Mouse (Mus musculus): ENCODE data around the gene Gm20388. TPM values are rescaled to one million over a fixed set of nuclear protein-coding genes. Genes with fewer than 3 reads are reported as not detected.

Gm20388 gene
- polyA plus RNA-seq, 1 experiment from 2014 or later, result not detected

DNA sequence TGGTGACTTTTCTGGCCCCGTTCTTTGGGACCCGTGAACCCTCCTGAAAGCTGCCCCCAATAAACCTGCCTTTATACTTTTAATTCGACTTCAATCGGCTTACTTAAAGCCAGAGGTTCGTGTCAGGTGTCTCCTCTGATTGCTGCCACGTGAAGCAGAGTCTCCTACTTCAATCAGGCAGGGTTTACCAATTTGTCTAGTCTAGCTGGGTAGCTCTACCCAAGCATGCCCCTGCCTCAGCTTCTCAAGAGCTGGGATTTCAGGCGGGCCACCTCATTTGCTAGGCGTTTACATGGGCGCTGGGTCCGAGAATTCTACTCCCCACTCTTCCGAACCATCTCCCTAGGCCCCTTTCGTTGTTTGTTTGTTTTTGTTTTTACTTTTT is 1939.8 kb downstream of the Gm20388 start:
- 44% methylated on average over 12 of the region's 12 CpGs for WGBS
- Histone ChIP-seq H3K4me2 (replicated peaks; ENCODE audit: low read depth, low read length) (peak overlapping the region; percentile 49), H3K9ac (ENCODE audit: low read depth, low read length) (no peak overlapping the region), H3K4me1 (ENCODE audit: control insufficient read depth, insufficient read depth, low read length) (peaks cover 5% of the 10 kb centered on the region), H3K27ac (ENCODE audit: low read depth, low read length) (no peak overlapping the region), H3K27me3 (ENCODE audit: control insufficient read depth, insufficient read depth, low read length) (no peaks in the 10 kb centered on the region), H3K4me3 (ENCODE audit: low read length) (peak overlapping the region; percentile 24), H3K36me3 (ENCODE audit: control insufficient read depth, insufficient read depth, low read length) (no peaks in the 10 kb centered on the region), H3K9me3 (ENCODE audit: control insufficient read depth, low read length) (no peaks in the 10 kb centered on the region)
- no peak; the same call in 1 of the 2 replicates for ATAC-seq (ENCODE audit: low FRiP score, low TSS enrichment)

GRCm38 (mm10) chr8:121850821-121851470 is 1940.3 kb downstream of the Gm20388 start:
- 6% methylated on average over 24 of the region's 24 CpGs for WGBS
- ATAC-seq (ENCODE audit: low FRiP score, low TSS enrichment), result peak; percentile 85
- no peak overlapping the region for H3K27ac ChIP-seq (ENCODE audit: low read depth, low read length)

DNA sequence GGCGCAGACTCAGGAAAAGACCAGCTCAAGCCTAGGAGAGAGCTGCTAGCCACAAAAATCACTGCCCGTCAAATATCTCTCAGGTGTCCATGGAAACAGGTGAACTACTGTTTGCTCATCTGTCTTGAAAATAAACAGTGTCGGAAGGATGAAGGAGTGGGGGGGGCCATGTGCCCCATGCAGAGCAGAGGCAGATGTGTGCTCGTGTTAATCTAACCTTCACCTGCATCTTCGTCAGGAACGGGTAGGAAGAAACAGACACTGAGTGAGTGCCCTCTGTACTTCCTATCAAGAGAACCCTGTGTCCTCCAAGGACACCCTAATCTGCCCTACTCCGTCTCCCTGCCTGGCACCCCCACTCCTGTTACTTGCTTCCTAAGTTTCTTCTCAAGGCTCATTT is 1941.1 kb downstream of the Gm20388 start:
- Histone ChIP-seq H3K36me3 (ENCODE audit: control insufficient read depth, insufficient read depth, low read length) (no peaks in the 10 kb centered on the region), H3K4me3 (ENCODE audit: low read length) (no peak overlapping the region), H3K27me3 (ENCODE audit: control insufficient read depth, insufficient read depth, low read length) (no peaks in the 10 kb centered on the region), H3K9ac (ENCODE audit: low read depth, low read length) (no peak overlapping the region), H3K27ac (ENCODE audit: low read depth, low read length) (no peak overlapping the region), H3K9me3 (ENCODE audit: control insufficient read depth, low read length) (no peaks in the 10 kb centered on the region), H3K4me2 (replicated peaks; ENCODE audit: low read depth, low read length) (no peak overlapping the region), H3K4me1 (ENCODE audit: control insufficient read depth, insufficient read depth, low read length) (peaks cover 5% of the 10 kb centered on the region)
- no peak for ATAC-seq (ENCODE audit: low FRiP score, low TSS enrichment)
- WGBS, result 72% methylated on average over 7 of the region's 7 CpGs

More at GRCm38 (mm10) chr8:121850821-121851470, 1940.3 kb downstream of the Gm20388 start:
- peak overlapping the region; percentile 49 for H3K4me2 ChIP-seq (replicated peaks; ENCODE audit: low read depth, low read length)
- no peaks in the 10 kb centered on the region for H3K27me3 ChIP-seq (ENCODE audit: control insufficient read depth, insufficient read depth, low read length)
- H3K36me3 ChIP-seq (ENCODE audit: control insufficient read depth, insufficient read depth, low read length), result no peaks in the 10 kb centered on the region
- no peak overlapping the region; the same call in 1 of the 2 replicates for H3K9ac ChIP-seq (ENCODE audit: low read depth, low read length)
- H3K9me3 ChIP-seq (ENCODE audit: control insufficient read depth, low read length), result no peaks in the 10 kb centered on the region
- H3K4me1 ChIP-seq (ENCODE audit: control insufficient read depth, insufficient read depth, low read length), result peaks cover 5% of the 10 kb centered on the region
- H3K4me3 ChIP-seq (ENCODE audit: low read length), result peak overlapping the region; percentile 24

- H3K9me3 ChIP-seq (ENCODE audit: control insufficient read depth, low read length), result no peaks in the 10 kb centered on the region
- H3K4me1 ChIP-seq (ENCODE audit: control insufficient read depth, insufficient read depth, low read length), result peaks cover 5% of the 10 kb centered on the region
- no peaks in the 10 kb centered on the region for H3K27me3 ChIP-seq (ENCODE audit: control insufficient read depth, insufficient read depth, low read length)
- H3K9ac ChIP-seq (ENCODE audit: low read depth, low read length), result no peak overlapping the region
- ATAC-seq (ENCODE audit: low FRiP score, low TSS enrichment), result no peak
- H3K4me2 ChIP-seq (replicated peaks; ENCODE audit: low read depth, low read length), result no peak overlapping the region
- no peak overlapping the region for H3K4me3 ChIP-seq (ENCODE audit: low read length)
- no peak overlapping the region for H3K27ac ChIP-seq (ENCODE audit: low read depth, low read length)
- WGBS, result 59% methylated on average over 7 of the region's 7 CpGs
- H3K36me3 ChIP-seq (ENCODE audit: control insufficient read depth, insufficient read depth, low read length), result no peaks in the 10 kb centered on the region
Observed at GRCm38 (mm10) chr8:121852464-121852863, 1941.8 kb downstream of the Gm20388 start.

GRCm38 (mm10) chr8:121853586-121853985 is 1942.9 kb downstream of the Gm20388 start:
- no peak for ATAC-seq (ENCODE audit: low FRiP score, low TSS enrichment)
- Histone ChIP-seq H3K4me2 (replicated peaks; ENCODE audit: low read depth, low read length) (no peak overlapping the region), H3K4me1 (ENCODE audit: control insufficient read depth, insufficient read depth, low read length) (peaks cover 5% of the 10 kb centered on the region), H3K9me3 (ENCODE audit: control insufficient read depth, low read length) (no peaks in the 10 kb centered on the region), H3K36me3 (ENCODE audit: control insufficient read depth, insufficient read depth, low read length) (no peaks in the 10 kb centered on the region), H3K4me3 (ENCODE audit: low read length) (no peak overlapping the region), H3K9ac (ENCODE audit: low read depth, low read length) (no peak overlapping the region), H3K27ac (ENCODE audit: low read depth, low read length) (no peak overlapping the region), H3K27me3 (ENCODE audit: control insufficient read depth, insufficient read depth, low read length) (no peaks in the 10 kb centered on the region)
- WGBS, result 84% methylated on average over 2 of the region's 2 CpGs

DNA sequence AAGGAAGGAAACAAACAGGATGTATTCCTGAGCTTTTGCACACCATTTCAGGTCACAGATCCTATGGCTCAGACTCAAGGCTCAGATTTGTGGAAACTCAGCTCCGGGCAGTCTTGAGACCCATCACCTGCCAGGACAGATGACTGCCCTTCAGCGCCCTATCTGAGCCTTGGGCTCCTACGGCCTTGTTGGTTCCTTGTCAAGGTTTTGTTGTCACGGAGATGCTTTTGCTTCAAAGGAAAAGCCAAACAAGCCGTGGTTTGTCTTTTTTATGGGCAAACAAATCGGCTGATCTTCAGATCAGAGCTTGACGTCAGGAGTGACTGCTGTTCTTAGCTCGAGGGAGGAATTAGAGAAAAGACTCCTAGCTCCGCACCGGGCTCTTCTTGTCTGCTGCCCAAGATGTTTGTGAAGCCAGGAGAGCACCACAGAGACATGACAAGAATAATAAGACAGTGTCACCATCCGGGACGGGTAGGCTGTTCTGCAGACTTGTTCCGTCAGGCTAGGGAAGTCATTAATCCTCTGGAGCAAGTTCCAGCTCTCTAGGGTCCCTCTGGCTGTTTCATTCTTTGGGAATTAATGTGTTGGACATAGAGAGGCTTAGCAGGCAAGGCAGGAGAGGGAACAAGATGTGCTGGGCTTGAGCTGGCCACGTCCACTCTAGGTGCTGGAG is 1945.6 kb downstream of the Gm20388 start:
- WGBS, result 69% methylated on average over 14 of the region's 14 CpGs
- Histone ChIP-seq H3K27ac (ENCODE audit: low read depth, low read length) (no peak overlapping the region), H3K9ac (ENCODE audit: low read depth, low read length) (no peak overlapping the region), H3K4me2 (replicated peaks; ENCODE audit: low read depth, low read length) (no peak overlapping the region), H3K9me3 (ENCODE audit: control insufficient read depth, low read length) (no peaks in the 10 kb centered on the region), H3K36me3 (ENCODE audit: control insufficient read depth, insufficient read depth, low read length) (no peaks in the 10 kb centered on the region), H3K27me3 (ENCODE audit: control insufficient read depth, insufficient read depth, low read length) (no peaks in the 10 kb centered on the region), H3K4me1 (ENCODE audit: control insufficient read depth, insufficient read depth, low read length) (no peaks in the 10 kb centered on the region), H3K4me3 (ENCODE audit: low read length) (no peak overlapping the region)
- ATAC-seq (ENCODE audit: low FRiP score, low TSS enrichment), result no peak

GRCm38 (mm10) chr8:121857331-121857730 is 1946.7 kb downstream of the Gm20388 start:
- 51% methylated on average over 9 of the region's 9 CpGs for WGBS
- ATAC-seq (ENCODE audit: low FRiP score, low TSS enrichment), result peak; percentile 25; the same call in 1 of the 2 replicates
- no peak overlapping the region for H3K27ac ChIP-seq (ENCODE audit: low read depth, low read length)

GRCm38 (mm10) chr8:121857747-121858146 is 1947.1 kb downstream of the Gm20388 start:
- ATAC-seq (ENCODE audit: low FRiP score, low TSS enrichment), result no peak
- Histone ChIP-seq H3K27me3 (ENCODE audit: control insufficient read depth, insufficient read depth, low read length) (no peaks in the 10 kb centered on the region), H3K9ac (ENCODE audit: low read depth, low read length) (no peak overlapping the region), H3K4me3 (ENCODE audit: low read length) (no peak overlapping the region), H3K4me2 (replicated peaks; ENCODE audit: low read depth, low read length) (no peak overlapping the region), H3K36me3 (ENCODE audit: control insufficient read depth, insufficient read depth, low read length) (no peaks in the 10 kb centered on the region), H3K27ac (ENCODE audit: low read depth, low read length) (no peak overlapping the region), H3K4me1 (ENCODE audit: control insufficient read depth, insufficient read depth, low read length) (no peaks in the 10 kb centered on the region), H3K9me3 (ENCODE audit: control insufficient read depth, low read length) (no peaks in the 10 kb centered on the region)
- WGBS, result 57% methylated on average over 2 of the region's 2 CpGs

More at GRCm38 (mm10) chr8:121857331-121857730, 1946.7 kb downstream of the Gm20388 start:
- H3K9ac ChIP-seq (ENCODE audit: low read depth, low read length), result no peak overlapping the region
- no peaks in the 10 kb centered on the region for H3K27me3 ChIP-seq (ENCODE audit: control insufficient read depth, insufficient read depth, low read length)
- H3K4me2 ChIP-seq (replicated peaks; ENCODE audit: low read depth, low read length), result no peak overlapping the region
- no peak overlapping the region for H3K4me3 ChIP-seq (ENCODE audit: low read length)
- H3K36me3 ChIP-seq (ENCODE audit: control insufficient read depth, insufficient read depth, low read length), result no peaks in the 10 kb centered on the region
- H3K4me1 ChIP-seq (ENCODE audit: control insufficient read depth, insufficient read depth, low read length), result no peaks in the 10 kb centered on the region
- no peaks in the 10 kb centered on the region for H3K9me3 ChIP-seq (ENCODE audit: control insufficient read depth, low read length)

DNA sequence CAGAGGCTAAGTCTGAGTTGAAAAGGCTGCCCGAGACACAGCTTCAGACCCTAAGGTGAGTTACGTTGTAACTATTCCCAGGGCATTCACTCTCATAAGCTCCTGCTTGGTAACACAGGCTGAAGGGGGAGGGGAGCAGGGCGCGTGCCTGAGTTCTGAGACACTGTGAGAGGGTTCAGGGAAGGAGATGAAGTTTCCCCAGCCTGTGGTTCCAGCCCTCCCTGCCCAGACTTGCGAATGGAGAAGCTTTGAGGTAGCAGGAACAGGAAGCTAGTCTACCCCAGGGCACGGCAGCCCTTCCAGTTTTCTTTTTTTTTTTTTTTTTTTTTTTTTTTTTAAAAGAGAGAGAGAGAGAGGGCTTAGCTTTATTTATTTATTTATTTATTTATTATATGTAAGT is 1950.6 kb downstream of the Gm20388 start:
- Histone ChIP-seq H3K27me3 (ENCODE audit: control insufficient read depth, insufficient read depth, low read length) (no peaks in the 10 kb centered on the region), H3K36me3 (ENCODE audit: control insufficient read depth, insufficient read depth, low read length) (no peaks in the 10 kb centered on the region), H3K9ac (ENCODE audit: low read depth, low read length) (no peak overlapping the region), H3K4me3 (ENCODE audit: low read length) (no peak overlapping the region), H3K4me1 (ENCODE audit: control insufficient read depth, insufficient read depth, low read length) (no peaks in the 10 kb centered on the region), H3K9me3 (ENCODE audit: control insufficient read depth, low read length) (no peaks in the 10 kb centered on the region), H3K4me2 (replicated peaks; ENCODE audit: low read depth, low read length) (no peak overlapping the region), H3K27ac (ENCODE audit: low read depth, low read length) (no peak overlapping the region)
- ATAC-seq (ENCODE audit: low FRiP score, low TSS enrichment), result no peak
- WGBS, result 44% methylated on average over 6 of the region's 6 CpGs
